7 mouse cellular contexts compared by ENCODE assay signal in the genomic region with DNA sequence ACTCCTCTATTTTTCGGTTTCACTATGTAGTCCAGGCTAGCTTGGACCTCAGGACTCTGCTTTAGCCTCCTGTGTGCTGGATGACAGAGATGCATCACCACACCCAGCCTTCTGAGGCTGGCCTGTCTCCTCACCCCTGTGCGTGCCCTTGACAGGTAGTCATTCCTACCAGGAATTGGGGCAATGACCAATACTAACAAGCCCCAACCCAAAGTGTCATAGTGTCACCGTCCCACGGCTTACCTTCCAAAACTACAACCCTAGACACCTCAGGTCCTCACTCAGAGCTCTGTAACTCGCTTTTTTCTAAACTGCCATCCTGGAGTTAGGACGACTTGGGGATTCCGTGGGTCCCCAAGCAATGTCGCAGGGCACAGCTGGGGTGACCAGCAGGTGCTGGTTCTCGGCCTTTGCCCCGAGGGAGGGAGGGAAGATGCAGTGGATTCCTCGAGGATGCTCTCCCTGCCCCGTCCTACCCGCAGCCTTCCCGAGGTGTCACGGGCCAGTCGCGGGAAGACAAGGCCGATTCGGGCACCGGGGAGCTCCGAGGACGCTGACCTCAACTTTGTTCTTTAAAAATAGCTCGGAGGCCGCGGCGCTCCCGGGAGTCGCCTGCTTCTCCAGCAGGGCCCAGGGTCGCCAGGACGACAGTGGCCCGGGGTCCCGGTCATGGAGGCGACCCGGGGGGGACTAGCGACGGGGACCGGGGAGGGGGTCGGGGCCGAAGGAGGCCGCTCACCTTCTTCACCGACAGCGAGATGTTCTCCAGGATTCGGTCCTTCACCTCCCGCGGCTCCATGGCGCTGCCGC. TPM values are rescaled to one million over a fixed set of nuclear protein-coding genes. Genes with fewer than 3 reads are reported as not detected.
DNase-seq lines count a peak whose midpoint lies in the region; ATAC-seq and TF ChIP-seq lines count a peak whose summit lies in the region.

No protein-coding gene starts in this region.

- H3K27me3 ChIP-seq in C2C12 (ENCODE audit: control insufficient read depth, insufficient read depth, insufficient read length) (no peaks in the 10 kb centered on the region), MEL (ENCODE audit: control insufficient read depth in 1 of 2, insufficient read depth in 2 of 2, low read length in 2 of 2) (no peaks in the 10 kb centered on the region)
- no peaks in the 10 kb centered on the region for H3K27me3 ChIP-seq in embryonic facial prominence, embryonic 11.5 days (ENCODE audit: control insufficient read depth, insufficient read depth, low read length)
- H3K27me3 ChIP-seq in heart, embryonic 15.5 days: no peaks in the 10 kb centered on the region
- no peaks in the 10 kb centered on the region for H3K27me3 ChIP-seq in stomach, postnatal 0 days (ENCODE audit: control insufficient read depth, insufficient read depth, low read length)

- peak; percentile 44 for DNase-seq in MEL (ENCODE audit: low read depth, low spot score)
- DNase-seq in embryonic facial prominence, embryonic 11.5 days (ENCODE audit: low spot score): peak; percentile 43
- DNase-seq in kidney, postnatal 10 days: peak; percentile 57
- DNase-seq in stomach, postnatal 0 days (ENCODE audit: low spot score): peak; percentile 55

- TF ChIP-seq RAD21 in MEL (IDR thresholded peaks at IDR 0.05; ENCODE audit: low read depth, low read length): no peak

- H3K9ac ChIP-seq in MEL (ENCODE audit: control insufficient read depth, low read depth, low read length, poor library complexity, severe bottlenecking): peak overlapping the region; percentile 89
- H3K9ac ChIP-seq in embryonic facial prominence, embryonic 11.5 days (replicated peaks; ENCODE audit: low read length): peak overlapping the region; percentile 97
- peak overlapping the region; percentile 92 for H3K9ac ChIP-seq in heart, embryonic 15.5 days
- H3K9ac ChIP-seq in stomach, postnatal 0 days (ENCODE audit: low read length): peak overlapping the region; percentile 96

- ATAC-seq in embryonic facial prominence, embryonic 11.5 days (replicated peaks; ENCODE audit: insufficient number of reproducible peaks, low FRiP score, low TSS enrichment, low read depth): peak; percentile 24; the same call in 1 of the 2 replicates
- ATAC-seq in heart, embryonic 15.5 days (replicated peaks; ENCODE audit: insufficient number of reproducible peaks, insufficient read depth, low FRiP score, low read depth): peak; percentile 38
- ATAC-seq in megakaryocyte progenitor cell, adult 5-6 weeks (replicated peaks; ENCODE audit: poor library complexity): peak; percentile 12; the same call in 1 of the 2 replicates
- ATAC-seq in stomach, postnatal 0 days (ENCODE audit: low FRiP score, low TSS enrichment): peak; percentile 4; the same call in 1 of the 2 replicates

- TF ChIP-seq POLR2A in MEL (IDR thresholded peaks at IDR 0.05; ENCODE audit: control insufficient read depth in 1 of 2, insufficient read depth in 1 of 2, low read depth in 1 of 2, low read length in 2 of 2, poor library complexity in 1 of 2): no peak

- TF ChIP-seq CTCF in C2C12 (IDR thresholded peaks at IDR 0.05; ENCODE audit: control insufficient read depth, insufficient read depth, insufficient read length) (no peak), MEL (IDR thresholded peaks at IDR 0.05 in 2 of 3, conservative IDR thresholded peaks at IDR 0.05 in 1 of 3; ENCODE audit: control insufficient read depth in 1 of 3, insufficient read depth in 1 of 3, low read depth in 2 of 3, low read length in 3 of 3, poor library complexity in 1 of 3, severe bottlenecking in 1 of 3) (no peak)
- no peak for TF ChIP-seq CTCF in stomach, postnatal 0 days (IDR thresholded peaks at IDR 0.05; ENCODE audit: low read depth)

- H3K27ac ChIP-seq in MEL (ENCODE audit: control insufficient read depth, low read depth, low read length): no peak overlapping the region
- H3K27ac ChIP-seq in embryonic facial prominence, embryonic 11.5 days (replicated peaks; ENCODE audit: low read depth, low read length): no peak overlapping the region
- H3K27ac ChIP-seq in heart, embryonic 15.5 days: peak overlapping the region; percentile 81
- H3K27ac ChIP-seq in stomach, postnatal 0 days (replicated peaks): peak overlapping the region; percentile 91

- H3K4me1 ChIP-seq in MEL (ENCODE audit: control insufficient read depth in 1 of 2, insufficient read depth in 2 of 2, low read length in 2 of 2): peaks cover 4 to 15% of the 10 kb centered on the region in 2 experiments; a peak in 3 of 4 replicates
- H3K4me1 ChIP-seq in embryonic facial prominence, embryonic 11.5 days (ENCODE audit: control insufficient read depth, insufficient read depth, low read length): peaks cover 5% of the 10 kb centered on the region
- peaks cover 30% of the 10 kb centered on the region for H3K4me1 ChIP-seq in heart, embryonic 15.5 days (replicated peaks)
- peaks cover 3% of the 10 kb centered on the region; the same call in 1 of the 2 replicates for H3K4me1 ChIP-seq in stomach, postnatal 0 days (replicated peaks; ENCODE audit: control insufficient read depth, insufficient read depth)

- H3K4me2 ChIP-seq in embryonic facial prominence, embryonic 11.5 days (ENCODE audit: low read depth, low read length): peak overlapping the region; percentile 87
- H3K4me2 ChIP-seq in heart, embryonic 15.5 days: peak overlapping the region; percentile 85
- H3K4me2 ChIP-seq in stomach, postnatal 0 days (replicated peaks; ENCODE audit: low read depth): peak overlapping the region; percentile 90

- peak overlapping the region; percentile 96 for H3ac ChIP-seq in C2C12 (ENCODE audit: control insufficient read depth, insufficient read length, low read depth)

- TF ChIP-seq EP300 in MEL (IDR thresholded peaks at IDR 0.05; ENCODE audit: low read depth in 1 of 2, low read length in 2 of 2): no peak
- TF ChIP-seq EP300 in stomach, postnatal 0 days (optimal IDR thresholded peaks at IDR 0.05): no peak

- peak overlapping the region; percentile 48 for H3K4me3 ChIP-seq in C2C12 (ENCODE audit: insufficient read depth, poor library complexity, severe bottlenecking)
- peak overlapping the region; percentile 63 to 99 for H3K4me3 ChIP-seq in MEL (ENCODE audit: control insufficient read depth in 1 of 2, insufficient read depth in 1 of 2, low read depth in 2 of 2, low read length in 2 of 2)
- peak overlapping the region; percentile 82 for H3K4me3 ChIP-seq in embryonic facial prominence, embryonic 11.5 days (ENCODE audit: low read depth, low read length)
- peak overlapping the region; percentile 62 for H3K4me3 ChIP-seq in heart, embryonic 15.5 days
- H3K4me3 ChIP-seq in stomach, postnatal 0 days (ENCODE audit: low read depth, low read length): peak overlapping the region; percentile 81

- H3K9me3 ChIP-seq in MEL (replicated peaks; ENCODE audit: insufficient read depth, low read length): no peaks in the 10 kb centered on the region
- no peaks in the 10 kb centered on the region for H3K9me3 ChIP-seq in embryonic facial prominence, embryonic 11.5 days (replicated peaks; ENCODE audit: control insufficient read depth, low read length)
- H3K9me3 ChIP-seq in heart, embryonic 15.5 days (replicated peaks): no peaks in the 10 kb centered on the region
- H3K9me3 ChIP-seq in stomach, postnatal 0 days (ENCODE audit: control insufficient read depth, low read length): no peaks in the 10 kb centered on the region

- H3K79me3 ChIP-seq in C2C12 (ENCODE audit: low read depth): peaks cover 7% of the 10 kb centered on the region

- 4% methylated on average over 34 of the region's 47 CpGs for WGBS in embryonic facial prominence, embryonic 11.5 days
- 3% methylated on average over 45 of the region's 47 CpGs for WGBS in heart, embryonic 15.5 days
- WGBS in stomach, postnatal 0 days: 3% methylated on average over 42 of the region's 47 CpGs

- peaks cover 14% of the 10 kb centered on the region for H3K79me2 ChIP-seq in C2C12 (ENCODE audit: control insufficient read depth, insufficient read depth)
- peaks cover 16% of the 10 kb centered on the region for H3K79me2 ChIP-seq in MEL (ENCODE audit: control insufficient read depth, insufficient read depth, low read length, poor library complexity)

- H3K36me3 ChIP-seq in C2C12 (ENCODE audit: control insufficient read depth, insufficient read depth) (no peaks in the 10 kb centered on the region), MEL (ENCODE audit: control insufficient read depth in 1 of 2, insufficient read depth in 2 of 2, low read length in 2 of 2) (peaks cover 0 to 10% of the 10 kb centered on the region in 2 experiments; a peak in 2 of 4 replicates)
- H3K36me3 ChIP-seq in embryonic facial prominence, embryonic 11.5 days (replicated peaks; ENCODE audit: control insufficient read depth, insufficient read depth, low read depth, low read length): no peaks in the 10 kb centered on the region
- peaks cover 20% of the 10 kb centered on the region for H3K36me3 ChIP-seq in heart, embryonic 15.5 days
- peaks cover 2% of the 10 kb centered on the region; the same call in 1 of the 2 replicates for H3K36me3 ChIP-seq in stomach, postnatal 0 days (ENCODE audit: control insufficient read depth, insufficient read depth, low read length)

RNA-seq across cellular contexts. Expression of a gene that starts 1.4 kb away (rescaled TPM):
- 13.1 TPM for polyA plus RNA-seq in C2C12 (2012; fragmentation: generic; extraction: Trizol)
- total RNA-seq in MEL (2012; rRNA removed): 4.8 and 6.5 TPM in 2 replicates
- polyA plus RNA-seq in MEL (2012; ENCODE audit: insufficient read depth in 1 of 2, insufficient read length in 2 of 2, low read depth in 1 of 2, low replicate concordance in 2 of 2, missing spikeins in 1 of 2): 10 to 100 TPM in 1 of 2 experiments, not detected in 1; 15.4 TPM
- 2.9 and 3.5 TPM in 2 replicates for polyA plus RNA-seq in embryonic facial prominence, embryonic 11.5 days (2014; fragmentation: Nextera tagmentation; extraction: Ambion mirVana)
- polyA plus RNA-seq in heart, embryonic 15.5 days (2015; fragmentation: Nextera tagmentation; extraction: Ambion mirVana): 6.9 and 7.1 TPM in 2 replicates
- 7.2 and 12.8 TPM in 2 replicates for total RNA-seq in megakaryocyte progenitor cell, adult 5-6 weeks (2015)
- 9.8 and 11.0 TPM in 2 replicates for total RNA-seq in megakaryocyte progenitor cell, adult 5-6 weeks (2017)
- 3.5 and 4.3 TPM in 2 replicates for polyA plus RNA-seq in stomach, postnatal 0 days (2015; fragmentation: Nextera tagmentation; extraction: Ambion mirVana)

RNA-seq across cellular contexts. Expression of a gene that starts 22.1 kb away (rescaled TPM):
- 5.4 TPM for polyA plus RNA-seq in C2C12 (2012; fragmentation: generic; extraction: Trizol)
- total RNA-seq in MEL (2012; rRNA removed): 7.7 and 8.8 TPM in 2 replicates
- not detected for polyA plus RNA-seq in MEL (2012; ENCODE audit: insufficient read depth in 1 of 2, insufficient read length in 2 of 2, low read depth in 1 of 2, low replicate concordance in 2 of 2, missing spikeins in 1 of 2)
- polyA plus RNA-seq in embryonic facial prominence, embryonic 11.5 days (2014; fragmentation: Nextera tagmentation; extraction: Ambion mirVana): 3.2 TPM in 1 of 2 replicates, not detected in the other
- 0.27 TPM in 1 of 2 replicates, not detected in the other for polyA plus RNA-seq in heart, embryonic 15.5 days (2015; fragmentation: Nextera tagmentation; extraction: Ambion mirVana)
- 20.0 and 22.7 TPM in 2 replicates for total RNA-seq in megakaryocyte progenitor cell, adult 5-6 weeks (2015)
- total RNA-seq in megakaryocyte progenitor cell, adult 5-6 weeks (2017): 6.6 and 7.6 TPM in 2 replicates
- polyA plus RNA-seq in stomach, postnatal 0 days (2015; fragmentation: Nextera tagmentation; extraction: Ambion mirVana): not detected in 2 replicates

RNA-seq across cellular contexts. Expression of a gene that starts 39.7 kb away (rescaled TPM):
- polyA plus RNA-seq in C2C12 (2012; fragmentation: generic; extraction: Trizol) (0.13 TPM), MEL (2012; ENCODE audit: insufficient read depth in 1 of 2, insufficient read length in 2 of 2, low read depth in 1 of 2, low replicate concordance in 2 of 2, missing spikeins in 1 of 2) (under 1 TPM in 1 of 2 experiments, not detected in 1; 0.10 TPM)
- not detected in 2 replicates for total RNA-seq in MEL (2012; rRNA removed)
- not detected in 2 replicates for polyA plus RNA-seq in embryonic facial prominence, embryonic 11.5 days (2014; fragmentation: Nextera tagmentation; extraction: Ambion mirVana)
- polyA plus RNA-seq in heart, embryonic 15.5 days (2015; fragmentation: Nextera tagmentation; extraction: Ambion mirVana): 0.76 and 0.96 TPM in 2 replicates
- total RNA-seq in megakaryocyte progenitor cell, adult 5-6 weeks (2015): not detected in 2 replicates
- total RNA-seq in megakaryocyte progenitor cell, adult 5-6 weeks (2017): not detected in 2 replicates
- polyA plus RNA-seq in stomach, postnatal 0 days (2015; fragmentation: Nextera tagmentation; extraction: Ambion mirVana): 1.6 and 1.8 TPM in 2 replicates

RNA-seq across cellular contexts. Expression of a gene that starts 44.9 kb away (rescaled TPM):
- polyA plus RNA-seq in C2C12 (2012; fragmentation: generic; extraction: Trizol) (not detected), MEL (2012; ENCODE audit: insufficient read depth in 1 of 2, insufficient read length in 2 of 2, low read depth in 1 of 2, low replicate concordance in 2 of 2, missing spikeins in 1 of 2) (under 1 TPM in 1 of 2 experiments, not detected in 1; 0.21 TPM)
- not detected in 2 replicates for total RNA-seq in MEL (2012; rRNA removed)
- 0.17 and 0.42 TPM in 2 replicates for polyA plus RNA-seq in embryonic facial prominence, embryonic 11.5 days (2014; fragmentation: Nextera tagmentation; extraction: Ambion mirVana)
- 1.0 and 1.2 TPM in 2 replicates for polyA plus RNA-seq in heart, embryonic 15.5 days (2015; fragmentation: Nextera tagmentation; extraction: Ambion mirVana)
- total RNA-seq in megakaryocyte progenitor cell, adult 5-6 weeks (2015): 0.10 and 0.76 TPM in 2 replicates
- 0.46 and 1.6 TPM in 2 replicates for total RNA-seq in megakaryocyte progenitor cell, adult 5-6 weeks (2017)
- 2.2 and 2.3 TPM in 2 replicates for polyA plus RNA-seq in stomach, postnatal 0 days (2015; fragmentation: Nextera tagmentation; extraction: Ambion mirVana)

RNA-seq across cellular contexts. Expression of a gene that starts 57.4 kb away (rescaled TPM):
- polyA plus RNA-seq in C2C12 (2012; fragmentation: generic; extraction: Trizol): 49.8 TPM
- not detected in 2 replicates for total RNA-seq in MEL (2012; rRNA removed)
- polyA plus RNA-seq in MEL (2012; ENCODE audit: insufficient read depth in 1 of 2, insufficient read length in 2 of 2, low read depth in 1 of 2, low replicate concordance in 2 of 2, missing spikeins in 1 of 2): not detected
- polyA plus RNA-seq in embryonic facial prominence, embryonic 11.5 days (2014; fragmentation: Nextera tagmentation; extraction: Ambion mirVana): 59.3 and 61.3 TPM in 2 replicates
- polyA plus RNA-seq in heart, embryonic 15.5 days (2015; fragmentation: Nextera tagmentation; extraction: Ambion mirVana): 48.4 and 59.1 TPM in 2 replicates
- total RNA-seq in megakaryocyte progenitor cell, adult 5-6 weeks (2015): not detected in 2 replicates
- total RNA-seq in megakaryocyte progenitor cell, adult 5-6 weeks (2017): 0.07 TPM in 1 of 2 replicates, not detected in the other
- polyA plus RNA-seq in stomach, postnatal 0 days (2015; fragmentation: Nextera tagmentation; extraction: Ambion mirVana): 45.1 and 49.2 TPM in 2 replicates

Comparison
In these comparisons a context has a peak if more than half of its experiments do, and no peak if none do; other contexts are left out.
1. H3K27ac ChIP-seq: peak in heart, embryonic 15.5 days (single experiment) and stomach, postnatal 0 days (single experiment); none in MEL (single experiment) and embryonic facial prominence, embryonic 11.5 days (single experiment).
2. Peak in every context shown above with its lines, with median percentiles within 50 percentile points of each other: H3K4me3 ChIP-seq, DNase-seq, H3K9ac ChIP-seq, ATAC-seq and H3K4me2 ChIP-seq.